Mouse (Mus musculus) A20 (cell line): ENCODE results near the gene Dock1.

Source experiments
- DNase-seq: peaks from one replicate; pipeline ENCODE4 v3.0.0-alpha.2; 2011; ENCODE audit warnings: low read depth, low spot score

Dock1 gene

GRCm38 (mm10) chr7:135043931-135044765, 373.7 kb downstream of the Dock1 start:
- no peak for DNase-seq

- DNase-seq = no peak
These were observed 379.0 kb downstream of the Dock1 start for GRCm38 (mm10) chr7:135049416-135049815.

GRCm38 (mm10) chr7:135053186-135053715, 382.8 kb downstream of the Dock1 start:
- no peak for DNase-seq

- DNase-seq = no peak
These were observed 384.2 kb downstream of the Dock1 start for GRCm38 (mm10) chr7:135054664-135055063.

GRCm38 (mm10) chr7:135059071-135059470, 388.6 kb downstream of the Dock1 start:
- DNase-seq = no peak

GRCm38 (mm10) chr7:135059562-135059961, 389.1 kb downstream of the Dock1 start:
- no peak for DNase-seq

GRCm38 (mm10) chr7:135063886-135064285, 393.4 kb downstream of the Dock1 start:
- DNase-seq = no peak

GRCm38 (mm10) chr7:135065301-135065700, 394.8 kb downstream of the Dock1 start:
- DNase-seq = no peak

GRCm38 (mm10) chr7:135068887-135069286, 398.4 kb downstream of the Dock1 start:
- no peak for DNase-seq

GRCm38 (mm10) chr7:135076904-135077303, 406.4 kb downstream of the Dock1 start:
- no peak for DNase-seq

GRCm38 (mm10) chr7:135077340-135077739, 406.9 kb downstream of the Dock1 start:
- DNase-seq = no peak

- DNase-seq = no peak
These were observed 407.4 kb downstream of the Dock1 start for GRCm38 (mm10) chr7:135077806-135078205.

GRCm38 (mm10) chr7:135083421-135083820, 413.0 kb downstream of the Dock1 start:
- DNase-seq = no peak

GRCm38 (mm10) chr7:135084069-135084468, 413.6 kb downstream of the Dock1 start:
- DNase-seq = no peak

GRCm38 (mm10) chr7:135086556-135086955, 416.1 kb downstream of the Dock1 start:
- no peak for DNase-seq

- no peak for DNase-seq
These were observed 419.2 kb downstream of the Dock1 start for GRCm38 (mm10) chr7:135089626-135090025.

- no peak for DNase-seq
These were observed 423.4 kb downstream of the Dock1 start for GRCm38 (mm10) chr7:135093851-135094250.

- DNase-seq = no peak
These were observed 431.5 kb downstream of the Dock1 start for GRCm38 (mm10) chr7:135101921-135102320.

GRCm38 (mm10) chr7:135106536-135106935, 436.1 kb downstream of the Dock1 start:
- no peak for DNase-seq

- no peak for DNase-seq
These were observed 439.9 kb downstream of the Dock1 start for GRCm38 (mm10) chr7:135110307-135110706.

GRCm38 (mm10) chr7:135125296-135126065, 455.0 kb downstream of the Dock1 start:
- no peak for DNase-seq

GRCm38 (mm10) chr7:135132461-135132860, 462.0 kb downstream of the Dock1 start:
- DNase-seq = no peak
